Mouse (Mus musculus): ENCODE measurements around the gene Mdm1. TPM values are rescaled to one million over a fixed set of nuclear protein-coding genes. Genes with fewer than 3 reads are reported as not detected.

Gene Mdm1
- polyA plus RNA-seq, 1 experiment from 2014 or later = 42.8 TPM

DNA sequence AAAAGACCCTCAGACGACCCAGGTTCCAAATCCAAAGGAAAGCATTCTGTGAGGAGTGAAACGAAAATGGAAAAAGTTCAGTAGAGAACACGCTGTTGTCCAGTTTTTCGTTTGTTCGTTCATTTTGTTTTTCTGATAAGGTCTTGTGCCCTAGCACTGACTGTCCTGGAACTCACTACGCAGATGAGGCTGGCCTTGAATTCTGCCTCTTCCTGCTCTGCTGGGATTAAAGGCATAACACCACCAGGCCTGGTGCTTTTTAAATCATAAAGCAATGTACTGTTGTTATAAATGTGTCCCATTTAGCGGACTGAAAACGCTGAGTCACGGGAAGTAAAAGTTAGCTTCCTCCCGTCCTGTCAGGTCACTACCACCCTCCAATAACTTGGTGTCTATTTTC is 37.7 kb upstream of the Mdm1 start:
- Histone ChIP-seq H3K4me3 (ENCODE audit: low read length) (no peak overlapping the region), H3K9me3 (ENCODE audit: control insufficient read depth, low read length) (no peaks in the 10 kb centered on the region), H3K27ac (ENCODE audit: low read length) (peak overlapping the region; percentile 82), H3K36me3 (ENCODE audit: control insufficient read depth, insufficient read depth, low read length) (no peaks in the 10 kb centered on the region), H3K4me2 (ENCODE audit: low read depth, low read length) (no peak overlapping the region), H3K9ac (ENCODE audit: low read length) (no peak overlapping the region), H3K4me1 (replicated peaks; ENCODE audit: control insufficient read depth, insufficient read depth, low read length) (0 out of 2 replicates have a peak, but pooled peaks cover 2% of the 10 kb centered on the region), H3K27me3 (ENCODE audit: control insufficient read depth, insufficient read depth, low read depth, low read length) (no peaks in the 10 kb centered on the region; the same call in 1 of the 2 replicates)
- 73% methylated on average over 10 of the region's 10 CpGs for WGBS
- no peak for ATAC-seq (ENCODE audit: low read depth)

DNA sequence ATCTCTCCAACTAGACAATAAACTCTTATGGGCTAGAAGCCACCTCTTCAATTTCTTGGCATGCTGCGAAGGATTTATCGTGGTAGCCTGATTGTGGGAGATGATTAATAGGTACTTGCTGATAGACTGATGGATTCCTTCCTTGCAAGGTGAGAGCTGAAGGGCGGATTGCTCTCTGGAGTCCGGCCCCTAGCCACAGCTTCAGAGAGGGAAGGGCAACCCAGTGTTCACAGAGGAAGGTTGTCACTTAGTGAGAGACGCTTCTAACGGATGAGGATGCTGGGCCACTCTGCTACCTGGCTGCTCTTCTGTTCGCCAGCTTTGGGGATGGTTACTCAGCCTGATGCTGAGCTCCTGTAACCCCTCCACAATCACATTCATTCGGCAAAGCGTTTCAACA is 34.6 kb upstream of the Mdm1 start:
- Histone ChIP-seq H3K4me1 (replicated peaks; ENCODE audit: control insufficient read depth, insufficient read depth, low read length) (peaks cover 12% of the 10 kb centered on the region), H3K9ac (ENCODE audit: low read length) (no peak overlapping the region), H3K36me3 (ENCODE audit: control insufficient read depth, insufficient read depth, low read length) (no peaks in the 10 kb centered on the region), H3K9me3 (ENCODE audit: control insufficient read depth, low read length) (no peaks in the 10 kb centered on the region), H3K4me3 (ENCODE audit: low read length) (no peak overlapping the region), H3K27me3 (ENCODE audit: control insufficient read depth, insufficient read depth, low read depth, low read length) (no peaks in the 10 kb centered on the region; the same call in 1 of the 2 replicates), H3K4me2 (ENCODE audit: low read depth, low read length) (no peak overlapping the region), H3K27ac (ENCODE audit: low read length) (no peak overlapping the region)
- WGBS = 47% methylated on average over 9 of the region's 9 CpGs
- ATAC-seq (ENCODE audit: low read depth) = no peak

DNA sequence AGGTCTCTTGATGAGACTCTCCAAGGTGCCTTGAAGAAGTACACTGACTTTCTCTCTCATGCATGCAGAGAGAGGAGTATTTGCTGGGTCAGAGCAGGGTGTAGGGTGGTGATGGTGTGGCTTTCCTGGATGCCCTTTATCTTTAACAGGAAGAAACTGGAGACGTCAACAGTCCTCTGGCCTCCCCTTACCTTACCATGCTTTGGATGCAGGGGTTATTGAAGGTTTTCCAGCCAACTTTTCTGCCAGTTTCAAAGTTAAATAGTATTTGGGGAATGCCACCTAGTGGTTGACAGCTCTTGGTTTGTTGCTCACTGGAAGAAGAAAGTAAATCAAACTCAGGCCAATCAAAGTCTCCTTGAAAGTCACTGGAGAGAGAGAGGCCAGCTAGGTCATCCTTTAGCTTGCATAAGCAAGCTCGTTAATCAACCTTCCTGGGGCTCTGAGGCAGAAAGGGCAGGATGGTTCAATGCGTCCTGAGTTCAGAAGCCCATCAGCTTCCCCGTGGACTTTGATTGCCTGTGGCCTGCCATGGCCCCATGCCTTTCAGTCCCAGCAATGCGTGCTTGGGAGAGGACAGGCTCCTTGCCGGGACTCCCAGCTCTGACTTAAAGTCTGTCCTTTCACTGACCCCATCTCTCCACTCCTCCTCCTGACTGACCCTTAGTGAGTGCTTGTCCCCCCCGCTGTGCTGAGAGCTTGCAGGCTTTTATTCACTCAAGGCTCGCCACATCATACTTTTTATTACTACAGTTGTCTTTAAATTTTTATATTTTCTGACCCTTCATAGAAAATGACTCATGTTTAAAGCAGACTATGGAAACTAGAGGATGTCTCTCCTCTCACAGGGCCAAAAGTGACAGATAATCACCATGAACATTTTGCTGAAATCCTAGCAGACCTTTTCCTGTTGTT is 31.3 kb upstream of the Mdm1 start:
- Histone ChIP-seq H3K36me3 (ENCODE audit: control insufficient read depth, insufficient read depth, low read length) (no peaks in the 10 kb centered on the region), H3K4me3 (ENCODE audit: low read length) (no peak overlapping the region), H3K4me2 (ENCODE audit: low read depth, low read length) (no peak overlapping the region), H3K9me3 (ENCODE audit: control insufficient read depth, low read length) (no peaks in the 10 kb centered on the region), H3K27ac (ENCODE audit: low read length) (peak overlapping the region; percentile 48), H3K9ac (ENCODE audit: low read length) (peak overlapping the region; percentile 21; the same call in 1 of the 2 replicates), H3K27me3 (ENCODE audit: control insufficient read depth, insufficient read depth, low read depth, low read length) (no peaks in the 10 kb centered on the region; the same call in 1 of the 2 replicates), H3K4me1 (replicated peaks; ENCODE audit: control insufficient read depth, insufficient read depth, low read length) (peaks cover 10% of the 10 kb centered on the region)
- WGBS = 22% methylated on average over 8 of the region's 8 CpGs
- peak; percentile 57 for ATAC-seq (ENCODE audit: low read depth)

DNA sequence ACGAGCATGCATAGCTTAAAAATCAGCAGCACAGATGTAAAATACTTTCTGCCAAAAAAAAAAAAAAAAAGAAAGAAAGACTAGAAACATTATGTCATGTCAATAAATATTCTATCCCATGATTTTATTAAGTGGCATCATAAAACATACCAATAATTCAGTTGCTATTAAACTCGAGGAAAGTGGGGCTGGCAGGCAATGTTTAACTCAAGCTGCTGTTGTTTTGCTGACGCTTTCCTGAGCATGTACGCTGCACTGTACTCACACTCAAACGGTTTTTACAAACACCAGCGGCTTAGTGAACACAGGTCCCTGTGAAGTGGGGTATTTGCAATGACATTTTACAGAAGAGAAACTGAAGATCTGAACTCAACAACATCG is 30.7 kb upstream of the Mdm1 start:
- Histone ChIP-seq H3K36me3 (ENCODE audit: control insufficient read depth, insufficient read depth, low read length) (no peaks in the 10 kb centered on the region), H3K9me3 (ENCODE audit: control insufficient read depth, low read length) (no peaks in the 10 kb centered on the region), H3K4me2 (ENCODE audit: low read depth, low read length) (no peak overlapping the region), H3K27me3 (ENCODE audit: control insufficient read depth, insufficient read depth, low read depth, low read length) (no peaks in the 10 kb centered on the region), H3K4me3 (ENCODE audit: low read length) (no peak overlapping the region), H3K4me1 (replicated peaks; ENCODE audit: control insufficient read depth, insufficient read depth, low read length) (peaks cover 10% of the 10 kb centered on the region), H3K9ac (ENCODE audit: low read length) (no peak overlapping the region), H3K27ac (ENCODE audit: low read length) (no peak overlapping the region; the same call in 1 of the 2 replicates)
- 46% methylated on average over 7 of the region's 7 CpGs for WGBS
- no peak for ATAC-seq (ENCODE audit: low read depth)

DNA sequence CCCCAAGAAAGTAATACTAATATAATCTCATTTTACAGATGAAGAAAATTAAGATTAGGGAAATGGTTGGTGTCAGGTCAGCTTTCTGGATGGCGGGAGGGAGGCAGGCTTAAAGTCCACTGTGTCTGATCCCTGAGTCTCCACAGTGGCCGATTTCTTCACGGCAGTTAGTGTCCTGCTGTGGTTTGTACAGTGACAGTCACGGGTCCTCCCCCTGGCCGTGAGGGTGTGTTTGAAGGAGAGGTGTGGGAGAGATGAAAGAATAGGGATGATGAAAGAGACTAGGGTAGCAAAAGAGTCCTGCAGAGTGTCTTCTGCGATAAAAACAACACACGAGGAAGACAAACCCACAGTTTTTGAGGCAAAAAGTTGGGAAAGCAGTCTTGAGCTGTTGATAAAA is 30.0 kb upstream of the Mdm1 start:
- Histone ChIP-seq H3K4me2 (ENCODE audit: low read depth, low read length) (no peak overlapping the region), H3K36me3 (ENCODE audit: control insufficient read depth, insufficient read depth, low read length) (no peaks in the 10 kb centered on the region), H3K27me3 (ENCODE audit: control insufficient read depth, insufficient read depth, low read depth, low read length) (no peaks in the 10 kb centered on the region), H3K9me3 (ENCODE audit: control insufficient read depth, low read length) (no peaks in the 10 kb centered on the region), H3K27ac (ENCODE audit: low read length) (no peak overlapping the region), H3K4me3 (ENCODE audit: low read length) (no peak overlapping the region), H3K9ac (ENCODE audit: low read length) (no peak overlapping the region), H3K4me1 (replicated peaks; ENCODE audit: control insufficient read depth, insufficient read depth, low read length) (peaks cover 10% of the 10 kb centered on the region)
- WGBS = 23% methylated on average over 7 of the region's 7 CpGs
- ATAC-seq (ENCODE audit: low read depth) = no peak

DNA sequence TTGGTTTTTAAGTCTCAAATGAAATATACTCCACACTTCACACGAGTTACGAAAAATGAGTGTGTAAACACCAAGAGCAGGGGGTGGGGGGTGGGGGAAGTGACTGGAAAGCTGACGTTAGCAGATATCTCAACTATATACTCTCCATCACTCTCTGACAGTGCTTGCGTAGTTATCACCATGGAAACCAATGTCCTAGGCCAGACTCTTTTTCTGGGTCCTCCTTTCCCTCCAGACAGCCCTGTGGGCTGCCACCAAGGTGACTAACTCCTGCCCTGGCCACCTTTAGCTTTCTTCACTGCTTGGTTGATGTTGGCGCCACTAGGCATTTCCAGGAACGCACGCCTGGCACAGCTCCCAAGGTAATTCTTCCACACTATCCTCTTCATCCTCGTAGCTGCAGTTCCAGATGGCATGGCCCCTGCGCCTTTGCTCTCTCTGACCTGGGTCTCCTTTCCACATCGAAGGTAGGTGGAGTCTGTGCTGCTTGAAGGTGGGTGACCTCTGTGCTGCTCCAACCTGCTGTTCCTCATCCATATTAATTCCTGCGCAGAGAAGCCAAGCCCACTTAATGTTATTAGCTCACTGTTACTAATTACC is 29.2 kb upstream of the Mdm1 start:
- WGBS = 46% methylated on average over 11 of the region's 11 CpGs
- ATAC-seq (ENCODE audit: low read depth) = no peak
- H3K27ac ChIP-seq (ENCODE audit: low read length) = no peak overlapping the region
- H3K36me3 ChIP-seq (ENCODE audit: control insufficient read depth, insufficient read depth, low read length) = no peaks in the 10 kb centered on the region
- no peak overlapping the region for H3K9ac ChIP-seq (ENCODE audit: low read length)
- H3K4me1 ChIP-seq (replicated peaks; ENCODE audit: control insufficient read depth, insufficient read depth, low read length) = peaks cover 10% of the 10 kb centered on the region
- H3K27me3 ChIP-seq (ENCODE audit: control insufficient read depth, insufficient read depth, low read depth, low read length) = no peaks in the 10 kb centered on the region
- no peak overlapping the region for H3K4me2 ChIP-seq (ENCODE audit: low read depth, low read length)
- H3K4me3 ChIP-seq (ENCODE audit: low read length) = no peak overlapping the region
- no peaks in the 10 kb centered on the region for H3K9me3 ChIP-seq (ENCODE audit: control insufficient read depth, low read length)

DNA sequence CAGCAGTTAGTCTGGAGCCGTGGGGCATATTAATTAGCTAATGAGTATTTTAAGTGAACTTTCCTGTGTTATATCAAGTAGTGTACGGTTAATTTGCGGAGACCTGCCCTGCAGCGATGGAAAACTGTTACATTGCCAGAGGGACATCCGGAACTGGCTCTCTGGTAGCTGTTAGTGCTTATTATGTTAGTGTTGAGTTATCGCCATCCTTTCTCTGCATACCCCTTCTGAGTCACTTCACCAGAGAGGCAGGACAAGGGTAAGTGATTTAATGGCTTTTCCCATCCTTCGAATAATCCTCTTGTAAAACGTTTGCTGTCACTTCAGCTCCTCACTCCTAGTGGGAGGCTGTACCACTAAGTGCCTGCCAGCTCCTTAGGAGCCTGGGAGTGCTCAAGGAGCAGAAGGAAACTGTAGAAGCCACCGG is 28.3 kb upstream of the Mdm1 start:
- Histone ChIP-seq H3K27ac (ENCODE audit: low read length) (no peak overlapping the region), H3K4me2 (ENCODE audit: low read depth, low read length) (no peak overlapping the region), H3K36me3 (ENCODE audit: control insufficient read depth, insufficient read depth, low read length) (no peaks in the 10 kb centered on the region), H3K4me1 (replicated peaks; ENCODE audit: control insufficient read depth, insufficient read depth, low read length) (peaks cover 10% of the 10 kb centered on the region), H3K9me3 (ENCODE audit: control insufficient read depth, low read length) (no peaks in the 10 kb centered on the region), H3K9ac (ENCODE audit: low read length) (no peak overlapping the region), H3K4me3 (ENCODE audit: low read length) (no peak overlapping the region), H3K27me3 (ENCODE audit: control insufficient read depth, insufficient read depth, low read depth, low read length) (no peaks in the 10 kb centered on the region)
- 66% methylated on average over 9 of the region's 9 CpGs for WGBS
- no peak for ATAC-seq (ENCODE audit: low read depth)

DNA sequence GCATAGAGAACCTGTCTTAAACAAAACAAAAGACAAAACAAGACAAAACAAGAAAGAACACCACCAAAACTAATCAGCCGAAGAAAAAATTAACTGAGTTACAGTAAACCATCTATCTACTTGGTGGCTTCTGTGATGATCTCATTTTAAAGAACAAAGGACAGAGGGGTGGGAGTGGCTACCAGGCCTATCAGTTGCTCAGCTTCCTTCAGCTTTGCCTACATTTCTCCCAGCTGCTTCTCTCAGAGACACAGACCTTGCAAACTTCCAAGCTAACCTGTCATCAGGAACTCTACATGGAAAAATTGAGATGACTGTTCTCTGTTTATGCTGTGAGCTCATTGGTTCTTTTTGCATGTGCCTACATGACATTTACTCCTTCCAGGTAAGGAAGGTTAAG is 27.3 kb upstream of the Mdm1 start:
- WGBS = 80% methylated on average over 1 of the region's 1 CpGs
- no peak for ATAC-seq (ENCODE audit: low read depth)
- peaks cover 10% of the 10 kb centered on the region for H3K4me1 ChIP-seq (replicated peaks; ENCODE audit: control insufficient read depth, insufficient read depth, low read length)

DNA sequence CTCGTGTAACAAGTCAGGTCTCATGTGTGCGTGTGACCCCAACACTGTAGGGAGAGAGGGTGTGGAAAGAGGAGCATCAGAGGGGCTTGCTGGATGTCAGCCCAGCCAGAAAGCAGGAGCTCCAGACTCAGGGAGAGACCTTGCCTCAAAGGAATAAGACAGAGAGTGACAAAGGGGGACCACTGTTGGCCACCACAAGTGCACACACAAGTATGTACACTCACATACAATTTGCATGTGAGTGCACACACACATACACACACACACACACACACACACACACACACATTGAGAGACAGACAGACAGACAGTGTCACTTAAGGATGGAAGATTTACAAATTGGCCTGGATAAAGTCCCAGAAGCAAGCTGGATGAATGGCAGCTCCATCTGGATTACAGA is 25.2 kb upstream of the Mdm1 start:
- ATAC-seq (ENCODE audit: low read depth) = no peak
- no peaks in the 10 kb centered on the region for H3K36me3 ChIP-seq (ENCODE audit: control insufficient read depth, insufficient read depth, low read length)
- H3K27ac ChIP-seq (ENCODE audit: low read length) = no peak overlapping the region
- 81% methylated on average over 2 of the region's 2 CpGs for WGBS
- no peak overlapping the region for H3K4me3 ChIP-seq (ENCODE audit: low read length)
- H3K4me2 ChIP-seq (ENCODE audit: low read depth, low read length) = no peak overlapping the region
- H3K9me3 ChIP-seq (ENCODE audit: control insufficient read depth, low read length) = no peaks in the 10 kb centered on the region
- H3K9ac ChIP-seq (ENCODE audit: low read length) = no peak overlapping the region
- 0 out of 2 replicates have a peak, but pooled peaks cover 3% of the 10 kb centered on the region for H3K4me1 ChIP-seq (replicated peaks; ENCODE audit: control insufficient read depth, insufficient read depth, low read length)
- H3K27me3 ChIP-seq (ENCODE audit: control insufficient read depth, insufficient read depth, low read depth, low read length) = no peaks in the 10 kb centered on the region; the same call in 1 of the 2 replicates

More for the DNA sequence above, 27.3 kb upstream of the Mdm1 start:
- H3K4me2 ChIP-seq (ENCODE audit: low read depth, low read length) = no peak overlapping the region
- H3K9ac ChIP-seq (ENCODE audit: low read length) = no peak overlapping the region
- no peaks in the 10 kb centered on the region for H3K36me3 ChIP-seq (ENCODE audit: control insufficient read depth, insufficient read depth, low read length)
- H3K27me3 ChIP-seq (ENCODE audit: control insufficient read depth, insufficient read depth, low read depth, low read length) = no peaks in the 10 kb centered on the region
- no peak overlapping the region for H3K4me3 ChIP-seq (ENCODE audit: low read length)
- no peaks in the 10 kb centered on the region for H3K9me3 ChIP-seq (ENCODE audit: control insufficient read depth, low read length)
- no peak overlapping the region for H3K27ac ChIP-seq (ENCODE audit: low read length)

Data from lung, embryonic 16.5 days (tissue).